Mouse (Mus musculus) spleen, postnatal 4 days (tissue): ENCODE measurements around the gene Lim2.
"Not testable (repeated sequence)": the region's sequence is repeated elsewhere in the genome, so short reads cannot be mapped to it uniquely, and the experiment has no call there.

Experiments
- DNase-seq, 2 experiments: peaks; one replicate each; pipeline ENCODE4 v3.0.0; 2022; ENCODE audit warnings: low spot score in 2 of 2

Lim2 gene

GRCm38 (mm10) chr7:43427406-43427805 lies at the start of gene Lim2:
TSS of gene Lim2 (plus strand) at chr7:43427670.
- DNase-seq, result no peak

GRCm38 (mm10) chr7:43378226-43378625 lies 49.2 kb upstream of the Lim2 start:
- no peak for DNase-seq

- peak; percentile 27 to 65 for DNase-seq
Observed at GRCm38 (mm10) chr7:43392349-43393121, 34.9 kb upstream of the Lim2 start.

GRCm38 (mm10) chr7:43399501-43399900 lies 28.0 kb upstream of the Lim2 start:
- DNase-seq, result no peak

- DNase-seq, result no peak
Observed at GRCm38 (mm10) chr7:43402718-43403117, 24.8 kb upstream of the Lim2 start.

GRCm38 (mm10) chr7:43407573-43407972 lies 19.9 kb upstream of the Lim2 start:
- no peak for DNase-seq

- peak; percentile 30 to 71 for DNase-seq
Observed at GRCm38 (mm10) chr7:43408131-43408553, 19.3 kb upstream of the Lim2 start, which contains the start of gene Siglecg. TSS of gene Siglecg (plus strand) at chr7:43408204.

GRCm38 (mm10) chr7:43409084-43409483 lies 18.4 kb upstream of the Lim2 start:
- DNase-seq, result no peak

GRCm38 (mm10) chr7:43411724-43412123 lies 15.7 kb upstream of the Lim2 start:
- DNase-seq, result not testable (repeated sequence)

- no peak for DNase-seq
Observed at GRCm38 (mm10) chr7:43417298-43417697, 10.2 kb upstream of the Lim2 start.

GRCm38 (mm10) chr7:43422995-43423617 lies 4.4 kb upstream of the Lim2 start:
- peak; percentile 78 to 93 for DNase-seq

GRCm38 (mm10) chr7:43423991-43424625 lies 3.4 kb upstream of the Lim2 start:
- DNase-seq, result no peak

- no peak for DNase-seq
Observed at GRCm38 (mm10) chr7:43429500-43429899, 2.0 kb downstream of the Lim2 start.

GRCm38 (mm10) chr7:43432891-43433290 lies 5.4 kb downstream of the Lim2 start:
- DNase-seq, result no peak

GRCm38 (mm10) chr7:43434676-43435075 lies 7.2 kb downstream of the Lim2 start:
- DNase-seq, result no peak

- DNase-seq, result no peak
Observed at GRCm38 (mm10) chr7:43436341-43437255, 9.1 kb downstream of the Lim2 start, which contains the start of gene Nkg7. TSS of gene Nkg7 (plus strand) at chr7:43437073.

- no peak for DNase-seq
Observed at GRCm38 (mm10) chr7:43438611-43439010, 11.1 kb downstream of the Lim2 start.

GRCm38 (mm10) chr7:43440482-43440881 lies 13.0 kb downstream of the Lim2 start, which contains the start of gene Cldnd2:
TSS of gene Cldnd2 (plus strand) at chr7:43440782.
- no peak for DNase-seq

- DNase-seq, result no peak
Observed at GRCm38 (mm10) chr7:43441071-43441470, 13.6 kb downstream of the Lim2 start.

GRCm38 (mm10) chr7:43442684-43443083 lies 15.2 kb downstream of the Lim2 start:
- DNase-seq, result no peak

GRCm38 (mm10) chr7:43443126-43443916 lies 15.9 kb downstream of the Lim2 start:
- peak; percentile 70 to 83 for DNase-seq
